Mouse (Mus musculus) mammary gland, adult 2 months (tissue): Measurements from ENCODE around the gene Olfr95. TPM values are rescaled to one million over a fixed set of nuclear protein-coding genes. Genes with fewer than 3 reads are reported as not detected.

Source experiments
- polyA plus RNA-seq: library from polyadenylated mRNA; depleted of rRNA; stranded (reverse); fragments of >200 nt; gene quantifications from 2 replicates; pipeline ENCODE4 v1.2.3, GENCODE M21; 2012; ENCODE audit warnings: low replicate concordance; rRNA removed

Gene Olfr95
- not detected in 2 replicates for polyA plus RNA-seq

DNA sequence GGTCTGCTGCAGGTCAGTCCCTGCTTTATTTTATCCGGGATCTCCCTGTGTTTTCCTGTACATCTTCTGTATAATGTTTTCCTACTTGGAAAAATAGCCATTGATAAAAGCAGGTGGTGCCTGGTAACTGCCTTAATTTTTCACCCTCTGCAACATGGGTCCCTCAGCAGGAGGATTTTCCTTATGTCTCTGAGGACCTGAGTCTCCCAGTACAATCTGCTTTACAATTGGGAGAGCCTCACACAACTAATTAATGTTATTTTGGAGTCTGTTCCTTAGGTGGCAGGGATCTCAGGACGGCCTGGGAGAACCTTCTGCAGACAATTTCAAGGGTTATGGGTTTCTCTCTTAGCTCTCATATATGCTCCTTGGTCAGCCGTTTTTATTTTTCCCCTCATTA lies at the start of gene Olfr95:
TSS of gene Olfr95 (minus strand) at position 101 of the 400 bp plus-strand sequence.

DNA sequence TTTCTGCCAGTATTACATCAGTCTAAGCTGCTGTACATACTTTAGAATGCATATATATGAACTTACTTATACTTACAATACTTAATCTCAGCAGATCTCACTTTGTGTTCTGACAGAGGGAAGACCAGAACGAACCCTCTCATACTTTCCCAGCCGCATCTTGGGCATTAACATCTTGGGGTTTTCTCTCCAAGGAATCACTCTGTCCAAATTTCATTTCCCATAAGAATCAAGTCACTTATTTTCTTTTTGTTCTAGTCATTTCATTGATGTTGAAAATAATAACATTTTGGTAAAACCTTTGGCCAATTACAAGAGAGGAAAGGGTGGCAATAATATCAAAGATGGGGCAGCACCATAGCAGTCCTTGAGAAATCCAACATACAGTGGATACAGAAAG lies 24.3 kb upstream of the Olfr95 start, which contains the start of gene Olfr97:
TSS of gene Olfr97 (minus strand) at position 101 of the 400 bp plus-strand sequence.

DNA sequence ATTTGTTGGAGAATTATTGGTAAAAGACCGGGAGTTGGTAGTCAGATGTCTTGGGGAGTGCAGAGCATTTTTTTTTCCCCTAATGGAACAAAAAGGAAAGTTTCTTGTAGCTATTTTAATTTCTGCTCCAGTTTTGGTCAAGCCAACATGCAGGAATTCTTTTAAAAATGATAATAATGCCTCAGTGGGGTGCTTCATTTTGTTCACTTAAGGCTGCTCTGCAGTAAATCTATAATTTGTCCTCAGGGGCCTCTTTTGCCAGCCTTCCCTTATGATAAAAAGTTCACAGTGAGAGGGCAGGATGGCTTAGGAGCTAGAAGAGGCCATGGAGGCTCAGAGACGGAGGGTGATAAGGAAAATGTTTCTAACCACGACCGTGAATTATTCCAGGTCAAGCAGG lies 6.9 kb upstream of the Olfr95 start, which contains the start of gene Olfr96:
TSS of gene Olfr96 (plus strand) at position 301 of the 400 bp plus-strand sequence.

DNA sequence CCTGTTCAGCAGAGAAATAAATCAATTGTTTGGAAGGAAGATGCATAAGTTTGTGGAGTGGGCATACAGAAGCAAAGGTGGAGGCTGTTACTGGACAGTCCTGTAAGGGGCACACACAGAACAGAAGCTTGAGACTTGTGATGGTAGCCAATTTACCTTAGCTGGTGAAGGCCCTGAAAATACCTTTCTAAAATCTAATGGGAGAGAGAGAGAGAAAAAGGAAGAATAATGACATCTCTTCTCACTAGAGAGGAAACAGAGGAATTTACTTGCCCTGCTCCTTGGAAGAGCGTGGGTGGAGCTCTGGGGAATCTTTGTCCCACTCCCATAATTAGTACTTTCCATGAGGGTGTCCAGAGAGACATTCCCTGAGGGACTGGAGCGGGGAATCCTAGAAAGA lies 12.0 kb downstream of the Olfr95 start, which contains the start of gene Olfr94:
TSS of gene Olfr94 (minus strand) at position 101 of the 400 bp plus-strand sequence.

DNA sequence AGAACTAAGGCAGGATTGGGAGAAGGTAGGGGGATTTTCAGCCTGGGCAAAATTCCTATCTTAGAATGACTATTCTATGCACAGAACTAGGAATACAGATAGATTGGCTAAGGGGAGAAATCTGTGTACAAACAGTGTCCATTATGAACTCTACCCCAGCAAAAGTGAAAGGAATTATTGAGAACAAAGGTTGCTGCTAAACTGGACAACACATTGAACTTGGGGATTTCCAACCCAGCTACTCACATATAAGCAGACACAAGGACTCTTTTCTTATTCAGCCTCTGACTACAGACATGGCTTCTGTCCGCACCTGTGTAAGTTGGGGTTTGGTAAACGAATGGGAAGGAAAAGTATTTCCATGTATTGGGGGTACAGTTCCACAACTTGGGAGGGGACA lies 19.3 kb downstream of the Olfr95 start, which contains the start of gene Ubd:
TSS of gene Ubd (plus strand) at position 237 of the 400 bp plus-strand sequence.

DNA sequence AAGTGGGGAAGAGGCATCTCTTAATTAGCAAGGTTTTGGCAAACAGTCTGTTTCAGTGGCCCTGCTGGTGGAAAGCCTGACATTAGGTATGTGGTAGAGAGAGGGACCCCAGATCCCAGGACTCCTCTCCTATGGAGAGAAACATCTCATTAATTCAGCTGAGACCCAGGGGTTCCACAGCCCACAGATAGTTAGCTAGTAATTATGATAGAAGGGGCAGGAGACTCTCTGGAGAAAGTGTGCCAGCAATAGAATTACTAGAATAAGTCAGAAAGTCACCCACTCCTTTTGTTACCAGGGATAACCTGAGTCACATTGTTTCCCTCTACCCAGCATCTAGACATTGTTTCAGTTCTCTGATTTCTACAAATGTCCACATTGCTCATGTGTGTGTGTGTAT lies 51.5 kb downstream of the Olfr95 start, which contains the start of gene Olfr93:
TSS of gene Olfr93 (minus strand) at position 101 of the 400 bp plus-strand sequence.

Other genes starting within 250 kb of the Olfr95 start
- not detected in 2 replicates for gene 2410137M14Rik, start 231.9 kb downstream of the Olfr95 start, polyA plus RNA-seq
- gene H2-M5, start 223.6 kb downstream of the Olfr95 start, polyA plus RNA-seq: 0.14 and 0.27 TPM in 2 replicates
- 1.8 and 3.7 TPM in 2 replicates for gene Zfp57, start 212.0 kb downstream of the Olfr95 start, polyA plus RNA-seq
- 0.06 TPM in 1 of 2 replicates, not detected in the other for gene Mog, start 189.7 kb downstream of the Olfr95 start, polyA plus RNA-seq
- gene Gabbr1, start 167.2 kb downstream of the Olfr95 start, polyA plus RNA-seq: 29.6 and 40.7 TPM in 2 replicates
- not detected in 2 replicates for gene Olfr90, start 124.6 kb downstream of the Olfr95 start, polyA plus RNA-seq
- gene Olfr91, start 114.8 kb downstream of the Olfr95 start, polyA plus RNA-seq: not detected in 2 replicates
- gene Olfr92, start 93.0 kb downstream of the Olfr95 start, polyA plus RNA-seq: not detected in 2 replicates
- gene Olfr93, start 51.6 kb downstream of the Olfr95 start, polyA plus RNA-seq: not detected in 2 replicates
- 4.3 and 5.8 TPM in 2 replicates for gene Ubd, start 19.2 kb downstream of the Olfr95 start, polyA plus RNA-seq
- gene Olfr94, start 12.1 kb downstream of the Olfr95 start, polyA plus RNA-seq: not detected in 2 replicates
- gene Olfr96, start 7.0 kb upstream of the Olfr95 start, polyA plus RNA-seq: not detected in 2 replicates
- gene Olfr97, start 24.2 kb upstream of the Olfr95 start, polyA plus RNA-seq: not detected in 2 replicates
- not detected in 2 replicates for gene Olfr98, start 50.6 kb upstream of the Olfr95 start, polyA plus RNA-seq
- 16.8 and 24.2 TPM in 2 replicates for gene H2-M3, start 57.1 kb upstream of the Olfr95 start, polyA plus RNA-seq
- not detected in 2 replicates for gene Olfr99, start 70.3 kb upstream of the Olfr95 start, polyA plus RNA-seq
- not detected in 2 replicates for gene Olfr101, start 91.2 kb upstream of the Olfr95 start, polyA plus RNA-seq
- gene Olfr102, start 103.9 kb upstream of the Olfr95 start, polyA plus RNA-seq: not detected in 2 replicates
- not detected in 2 replicates for gene Olfr103, start 126.6 kb upstream of the Olfr95 start, polyA plus RNA-seq
- gene Olfr104-ps, start 146.5 kb upstream of the Olfr95 start, polyA plus RNA-seq: not detected in 2 replicates
- gene Olfr105-ps, start 165.9 kb upstream of the Olfr95 start, polyA plus RNA-seq: not detected in 2 replicates
- not detected in 2 replicates for gene Olfr106-ps, start 177.3 kb upstream of the Olfr95 start, polyA plus RNA-seq
- not detected in 2 replicates for gene Olfr107, start 186.1 kb upstream of the Olfr95 start, polyA plus RNA-seq
- gene Olfr108, start 232.4 kb upstream of the Olfr95 start, polyA plus RNA-seq: not detected in 2 replicates
- not detected in 2 replicates for gene Olfr109, start 245.8 kb upstream of the Olfr95 start, polyA plus RNA-seq